Mouse (Mus musculus) erythroblast, embryonic 14.5 days (primary cell): ENCODE measurements around the gene Fgfbp3. TPM values are rescaled to one million over a fixed set of nuclear protein-coding genes. Genes with fewer than 3 reads are reported as not detected.
"Not testable (repeated sequence)": the region's sequence is repeated elsewhere in the genome, so short reads cannot be mapped to it uniquely, and the experiment has no call there.

Experiments used
- H3K27me3 ChIP-seq: 2 replicates; pipeline ENCODE4 v1.6.1; 2012; ENCODE audit warnings: inconsistent platforms; ENCODE audit not compliant: control insufficient read depth
- H3K36me3 ChIP-seq: 2 replicates; pipeline ENCODE4 v1.6.1; 2012; ENCODE audit warnings: mild to moderate bottlenecking, inconsistent platforms; ENCODE audit not compliant: control insufficient read depth
- H3K4me1 ChIP-seq: 2 replicates; pipeline ENCODE4 v1.6.1; 2012; ENCODE audit warnings: inconsistent platforms; ENCODE audit not compliant: control insufficient read depth
- H3K4me3 ChIP-seq: replicated peaks from 2 replicates; pipeline ENCODE3; 2012; ENCODE audit warnings: moderate library complexity, mild to moderate bottlenecking, inconsistent platforms
- H3K9me3 ChIP-seq: 2 replicates; pipeline ENCODE4 v1.6.1; 2012; ENCODE audit warnings: low read length, inconsistent platforms, mixed read lengths; ENCODE audit not compliant: control insufficient read depth
- GATA1 ChIP-seq: IDR thresholded peaks from 2 replicates; pipeline ENCODE4 v1.6.1; 2012; ENCODE audit warnings: low read length, inconsistent platforms, mixed read lengths
- TAL1 ChIP-seq: IDR thresholded peaks from 3 replicates; pipeline ENCODE4 v1.6.1; 2012; ENCODE audit warnings: low read length, inconsistent platforms, mixed read lengths
- polyA plus RNA-seq: library from polyadenylated mRNA; stranded (reverse); fragments of >175 nt; gene quantifications from 2 replicates; pipeline ENCODE4 v1.2.3, GENCODE M21; 2012

The Fgfbp3 gene
- 0.16 and 0.17 TPM in 2 replicates for polyA plus RNA-seq

GRCm38 (mm10) chr19:36919466-36919865 lies at the start of gene Fgfbp3:
Gene Fgfbp3, minus strand, starts transcription at chr19:36919615.
- peaks cover 43% of the 10 kb centered on the region for H3K27me3 ChIP-seq
- peak within 1 kb of the TSS; percentile 75 for H3K4me3 ChIP-seq
- no peaks in the 10 kb centered on the region for H3K9me3 ChIP-seq
- TF ChIP-seq TAL1 (no peak), GATA1 (no peak)
- no peaks in the 10 kb centered on the region for H3K36me3 ChIP-seq
- H3K4me1 ChIP-seq = peaks cover 27% of the 10 kb centered on the region

- H3K4me3 ChIP-seq, H3K27me3 ChIP-seq, H3K9me3 ChIP-seq: not testable (repeated sequence)
- Histone ChIP-seq H3K36me3 (peaks cover 95% of the 10 kb centered on the region), H3K4me1 (peaks cover 13% of the 10 kb centered on the region)
These were observed 43.3 kb upstream of the Fgfbp3 start for GRCm38 (mm10) chr19:36962544-36963260.

- peaks cover 96% of the 10 kb centered on the region for H3K36me3 ChIP-seq
- H3K4me3 ChIP-seq = no peak overlapping the region
- H3K4me1 ChIP-seq = peaks cover 13% of the 10 kb centered on the region
- no peaks in the 10 kb centered on the region for H3K9me3 ChIP-seq
- TF ChIP-seq GATA1 = no peak
- TF ChIP-seq TAL1 = no peak
- H3K27me3 ChIP-seq = no peaks in the 10 kb centered on the region
These were observed 41.9 kb upstream of the Fgfbp3 start for GRCm38 (mm10) chr19:36961320-36961719.

- H3K36me3 ChIP-seq = peaks cover 85% of the 10 kb centered on the region
- TF ChIP-seq GATA1 (no peak), TAL1 (no peak)
- H3K27me3 ChIP-seq = no peaks in the 10 kb centered on the region
- H3K4me1 ChIP-seq = peaks cover 18% of the 10 kb centered on the region
- H3K4me3 ChIP-seq = no peak overlapping the region
- H3K9me3 ChIP-seq = no peaks in the 10 kb centered on the region
These were observed 38.9 kb upstream of the Fgfbp3 start for GRCm38 (mm10) chr19:36958331-36958730.

- H3K4me1 ChIP-seq = peaks cover 24% of the 10 kb centered on the region
- H3K36me3 ChIP-seq = peaks cover 83% of the 10 kb centered on the region
- no peaks in the 10 kb centered on the region for H3K27me3 ChIP-seq
- no peak for TF ChIP-seq GATA1
- TF ChIP-seq TAL1 = no peak; the same call in 2 of the 3 replicates
- no peaks in the 10 kb centered on the region for H3K9me3 ChIP-seq
- H3K4me3 ChIP-seq = no peak overlapping the region
These were observed 34.3 kb upstream of the Fgfbp3 start for GRCm38 (mm10) chr19:36953637-36954206.

GRCm38 (mm10) chr19:36940064-36940463 lies 20.6 kb upstream of the Fgfbp3 start:
- peaks cover 42% of the 10 kb centered on the region for H3K36me3 ChIP-seq
- TF ChIP-seq TAL1 (no peak), GATA1 (no peak)
- H3K4me1 ChIP-seq = peaks cover 30% of the 10 kb centered on the region
- H3K27me3 ChIP-seq = no peaks in the 10 kb centered on the region
- no peak overlapping the region for H3K4me3 ChIP-seq
- H3K9me3 ChIP-seq = no peaks in the 10 kb centered on the region

GRCm38 (mm10) chr19:36938008-36938407 lies 18.6 kb upstream of the Fgfbp3 start:
- Histone ChIP-seq H3K4me1 (peaks cover 38% of the 10 kb centered on the region), H3K27me3 (no peaks in the 10 kb centered on the region), H3K4me3 (no peak overlapping the region), H3K36me3 (peaks cover 36% of the 10 kb centered on the region), H3K9me3 (no peaks in the 10 kb centered on the region)
- no peak for TF ChIP-seq TAL1
- TF ChIP-seq GATA1 = no peak

- Histone ChIP-seq H3K4me1 (peaks cover 51% of the 10 kb centered on the region), H3K36me3 (peaks cover 44% of the 10 kb centered on the region), H3K27me3 (no peaks in the 10 kb centered on the region), H3K4me3 (no peak overlapping the region), H3K9me3 (no peaks in the 10 kb centered on the region)
- TF ChIP-seq TAL1 (no peak), GATA1 (no peak)
These were observed 16.9 kb upstream of the Fgfbp3 start for GRCm38 (mm10) chr19:36936285-36936684.

- H3K4me3 ChIP-seq = no peak overlapping the region
- no peaks in the 10 kb centered on the region for H3K27me3 ChIP-seq
- no peak for TF ChIP-seq TAL1
- no peak for TF ChIP-seq GATA1
- H3K36me3 ChIP-seq = peaks cover 60% of the 10 kb centered on the region
- peaks cover 63% of the 10 kb centered on the region for H3K4me1 ChIP-seq
- H3K9me3 ChIP-seq = no peaks in the 10 kb centered on the region
These were observed 13.2 kb upstream of the Fgfbp3 start for GRCm38 (mm10) chr19:36932613-36933012.

- TF ChIP-seq GATA1 (no peak), TAL1 (no peak)
- Histone ChIP-seq H3K9me3 (no peaks in the 10 kb centered on the region), H3K4me3 (no peak overlapping the region), H3K36me3 (peaks cover 60% of the 10 kb centered on the region), H3K27me3 (no peaks in the 10 kb centered on the region), H3K4me1 (peaks cover 68% of the 10 kb centered on the region)
These were observed 12.7 kb upstream of the Fgfbp3 start for GRCm38 (mm10) chr19:36932097-36932496.
